Mouse (Mus musculus) midbrain, embryonic 10.5 days (tissue): ENCODE data around the gene Chka. TPM values are rescaled to one million over a fixed set of nuclear protein-coding genes. Genes with fewer than 3 reads are reported as not detected.
A peak's percentile ranks its signal among the peaks of the same experiment; 100 is the strongest.

Source experiments
- DNase-seq: peaks from one replicate; pipeline ENCODE4 v3.0.0-alpha.2; 2017; ENCODE audit warnings: low spot score
- H3K27ac ChIP-seq: fragments of 300-500 bp; sonication (generic); replicated peaks from 2 replicates; pipeline ENCODE4 v1.5.1; 2016; ENCODE audit warnings: mild to moderate bottlenecking
- H3K27me3 ChIP-seq: fragments of 300-500 bp; sonication (generic); 2 replicates; pipeline ENCODE4 v1.6.1; 2016; ENCODE audit warnings: low read depth, mild to moderate bottlenecking; ENCODE audit not compliant: poor library complexity, severe bottlenecking
- H3K36me3 ChIP-seq: fragments of 300-500 bp; sonication (generic); 2 replicates; pipeline ENCODE4 v1.6.1; 2016; ENCODE audit warnings: mild to moderate bottlenecking, moderate library complexity
- H3K4me1 ChIP-seq: fragments of 300-500 bp; sonication (generic); 2 replicates; pipeline ENCODE4 v1.6.1; 2016
- H3K4me3 ChIP-seq: fragments of 300-500 bp; sonication (generic); 2 replicates; pipeline ENCODE4 v1.5.1; 2016; ENCODE audit warnings: mild to moderate bottlenecking, moderate library complexity
- H3K9me3 ChIP-seq: fragments of 300-500 bp; sonication (generic); replicated peaks from 2 replicates; pipeline ENCODE4 v1.6.1; 2016; ENCODE audit warnings: mild to moderate bottlenecking
- WGBS: fragments of 180-500 bp; shearing (Covaris S2); methylation state at CpG from one replicate; pipeline ENCODE4 v1.1.7; 2016; 5-methylcytosine and 5-hydroxymethylcytosine counted together
- polyA plus RNA-seq: library from polyadenylated mRNA; unstranded; fragments of >200 nt; fragmentation: Nextera tagmentation; extraction: Ambion mirVana; gene quantifications from 2 replicates; pipeline ENCODE4 v1.2.1, GENCODE M21; 2016

Chka gene
- polyA plus RNA-seq, 1 experiment from 2014 or later: 59.1 TPM

GRCm38 (mm10) chr19:3914535-3914934 is 63.0 kb downstream of the Chka start:
- Histone ChIP-seq H3K36me3 (peaks cover 20% of the 10 kb centered on the region), H3K4me3 (no peak overlapping the region), H3K4me1 (peaks cover 28% of the 10 kb centered on the region), H3K27ac (no peak overlapping the region), H3K9me3 (no peaks in the 10 kb centered on the region), H3K27me3 (no peaks in the 10 kb centered on the region)
- 90% methylated on average over 5 of the region's 5 CpGs for WGBS
- DNase-seq: no peak

DNA sequence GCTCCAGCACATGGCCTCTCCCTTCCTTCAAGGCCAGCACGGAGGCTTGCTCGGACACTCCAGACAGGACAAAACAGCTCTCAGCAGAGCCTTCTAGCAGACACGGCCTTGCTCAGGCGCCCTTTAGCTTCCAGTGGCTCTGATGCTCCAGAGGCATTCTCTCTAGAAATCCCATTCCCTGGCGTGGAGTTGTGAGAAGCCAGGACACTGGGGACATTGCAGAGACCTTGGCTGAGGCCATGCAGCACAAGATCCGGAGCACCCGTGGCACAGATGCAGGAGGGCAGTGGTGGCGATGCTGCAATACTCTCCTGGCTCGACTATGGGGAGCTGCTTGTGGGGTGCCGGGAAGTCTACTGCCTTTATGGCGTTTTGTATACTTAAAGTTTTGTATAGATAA is 65.2 kb downstream of the Chka start:
- H3K27ac ChIP-seq: no peak overlapping the region
- H3K9me3 ChIP-seq: no peaks in the 10 kb centered on the region
- no peaks in the 10 kb centered on the region for H3K36me3 ChIP-seq
- no peaks in the 10 kb centered on the region for H3K27me3 ChIP-seq
- 79% methylated on average over 11 of the region's 11 CpGs for WGBS
- DNase-seq: no peak
- H3K4me1 ChIP-seq: peaks cover 23% of the 10 kb centered on the region
- H3K4me3 ChIP-seq: no peak overlapping the region

DNA sequence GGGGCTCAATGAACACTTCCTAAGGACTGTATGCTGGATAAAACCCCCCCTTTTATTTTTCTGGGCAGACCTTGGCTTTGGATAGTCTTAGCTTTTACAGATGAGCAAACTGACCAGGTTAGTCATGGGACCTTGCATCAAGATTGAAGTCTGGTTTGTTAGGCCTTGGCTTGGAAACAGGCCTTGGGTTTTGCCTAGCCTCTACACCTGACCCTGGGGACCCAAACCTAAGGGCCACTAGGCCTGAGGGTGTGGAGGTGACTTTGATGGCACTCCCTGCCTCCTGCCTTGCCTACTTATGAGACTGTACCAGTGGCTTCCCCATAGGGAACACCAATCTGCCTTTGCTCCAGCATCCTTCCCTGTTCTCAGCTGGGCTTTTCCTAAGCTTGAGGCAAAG is 68.4 kb downstream of the Chka start:
- Histone ChIP-seq H3K4me1 (peaks cover 15% of the 10 kb centered on the region), H3K4me3 (no peak overlapping the region)
- no peak for DNase-seq

DNA sequence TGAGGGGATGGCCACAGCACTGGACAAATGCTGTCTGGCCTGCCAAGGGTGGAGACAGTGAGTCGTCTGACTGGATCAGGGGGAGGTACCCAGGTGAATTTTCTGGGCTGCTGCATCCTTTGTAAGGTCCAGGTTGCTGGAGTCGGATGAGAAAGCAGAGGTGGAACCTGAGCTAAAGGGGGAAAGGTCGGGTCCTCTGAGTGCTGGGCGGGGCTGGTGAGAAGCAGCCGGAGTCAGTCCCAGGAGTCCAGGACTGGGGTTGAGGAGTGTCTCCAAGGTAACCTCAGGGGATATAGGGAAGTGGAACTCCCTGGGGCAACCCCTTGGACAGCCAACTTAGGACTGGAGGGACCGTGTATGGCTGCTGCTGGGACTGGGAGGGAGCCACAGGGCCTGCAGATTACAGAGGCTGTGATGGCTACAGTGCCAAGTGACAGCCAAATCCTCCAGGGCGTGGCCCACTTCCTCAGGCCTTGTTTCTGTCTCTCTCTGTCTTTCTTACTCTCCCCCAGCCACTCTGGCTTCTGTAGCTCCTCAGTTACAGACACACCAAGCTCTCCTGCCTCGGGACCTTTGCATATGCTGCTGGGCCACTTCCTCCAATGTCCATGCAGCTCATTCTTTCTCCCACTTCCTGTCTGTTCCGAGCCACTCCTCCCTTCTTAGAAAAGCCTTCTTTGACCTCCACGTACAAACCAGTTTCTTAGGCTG is 71.2 kb downstream of the Chka start:
- Histone ChIP-seq H3K4me1 (peaks cover 19% of the 10 kb centered on the region), H3K9me3 (no peaks in the 10 kb centered on the region), H3K27me3 (no peaks in the 10 kb centered on the region), H3K27ac (peak overlapping the region; percentile 7; the same call in 1 of the 2 replicates), H3K4me3 (no peak overlapping the region), H3K36me3 (no peaks in the 10 kb centered on the region)
- 61% methylated on average over 10 of the region's 10 CpGs for WGBS
- DNase-seq: no peak

More for the DNA sequence above, 68.4 kb downstream of the Chka start:
- Histone ChIP-seq H3K36me3 (no peaks in the 10 kb centered on the region), H3K9me3 (no peaks in the 10 kb centered on the region), H3K27me3 (no peaks in the 10 kb centered on the region), H3K27ac (no peak overlapping the region)

- H3K9me3 ChIP-seq: no peaks in the 10 kb centered on the region
- 52% methylated on average over 13 of the region's 13 CpGs for WGBS
- H3K4me3 ChIP-seq: no peak overlapping the region
- DNase-seq: no peak
- peaks cover 16% of the 10 kb centered on the region for H3K4me1 ChIP-seq
- H3K27ac ChIP-seq: peak overlapping the region; percentile 7
- H3K36me3 ChIP-seq: no peaks in the 10 kb centered on the region
- no peaks in the 10 kb centered on the region for H3K27me3 ChIP-seq
These were observed 72.0 kb downstream of the Chka start for GRCm38 (mm10) chr19:3923586-3923985.

DNA sequence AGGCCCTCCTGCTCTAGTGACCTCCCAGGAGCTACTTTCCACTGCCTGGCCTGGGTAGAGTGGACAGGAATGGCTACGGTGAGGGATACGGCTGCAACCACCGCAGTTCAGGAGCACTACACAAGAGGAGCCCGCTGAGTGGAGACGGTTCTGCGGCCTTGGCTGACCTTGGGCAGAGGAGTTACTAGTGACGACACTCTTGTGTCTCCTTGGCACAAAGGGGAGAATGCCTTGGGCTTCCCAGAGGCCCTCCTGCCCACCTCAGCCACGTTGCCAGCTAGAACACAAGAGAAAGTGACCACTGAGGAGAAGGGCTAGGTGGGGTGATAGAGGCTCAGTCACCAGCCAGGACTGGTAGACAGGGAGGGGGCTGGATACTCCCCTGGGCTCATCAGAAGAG is 72.6 kb downstream of the Chka start:
- Histone ChIP-seq H3K27me3 (no peaks in the 10 kb centered on the region), H3K4me3 (no peak overlapping the region), H3K27ac (peak overlapping the region; percentile 7), H3K9me3 (no peaks in the 10 kb centered on the region), H3K36me3 (no peaks in the 10 kb centered on the region), H3K4me1 (peaks cover 18% of the 10 kb centered on the region)
- no peak for DNase-seq
- WGBS: 79% methylated on average over 8 of the region's 8 CpGs

- Histone ChIP-seq H3K4me1 (peaks cover 23% of the 10 kb centered on the region), H3K36me3 (no peaks in the 10 kb centered on the region), H3K9me3 (no peaks in the 10 kb centered on the region), H3K4me3 (no peak overlapping the region), H3K27me3 (no peaks in the 10 kb centered on the region), H3K27ac (no peak overlapping the region)
- no peak for DNase-seq
- WGBS: 87% methylated on average over 7 of the region's 7 CpGs
These were observed 73.3 kb downstream of the Chka start for GRCm38 (mm10) chr19:3924868-3925267.

GRCm38 (mm10) chr19:3925859-3926258 is 74.3 kb downstream of the Chka start:
- Histone ChIP-seq H3K36me3 (no peaks in the 10 kb centered on the region), H3K9me3 (no peaks in the 10 kb centered on the region), H3K4me1 (peaks cover 23% of the 10 kb centered on the region), H3K27me3 (no peaks in the 10 kb centered on the region), H3K27ac (no peak overlapping the region), H3K4me3 (no peak overlapping the region)
- 77% methylated on average over 6 of the region's 6 CpGs for WGBS
- DNase-seq: no peak

- DNase-seq: no peak
- no peak overlapping the region for H3K27ac ChIP-seq
- 75% methylated on average over 3 of the region's 3 CpGs for WGBS
- H3K4me3 ChIP-seq: no peak overlapping the region
- no peaks in the 10 kb centered on the region for H3K9me3 ChIP-seq
- peaks cover 23% of the 10 kb centered on the region for H3K4me1 ChIP-seq
- H3K36me3 ChIP-seq: no peaks in the 10 kb centered on the region
- H3K27me3 ChIP-seq: no peaks in the 10 kb centered on the region
These were observed 74.7 kb downstream of the Chka start for GRCm38 (mm10) chr19:3926279-3926678.

- Histone ChIP-seq H3K9me3 (no peaks in the 10 kb centered on the region), H3K4me1 (peaks cover 23% of the 10 kb centered on the region), H3K27ac (no peak overlapping the region), H3K4me3 (no peak overlapping the region), H3K36me3 (no peaks in the 10 kb centered on the region), H3K27me3 (no peaks in the 10 kb centered on the region)
- 69% methylated on average over 6 of the region's 6 CpGs for WGBS
- DNase-seq: no peak
These were observed 75.1 kb downstream of the Chka start for GRCm38 (mm10) chr19:3926685-3927084.

GRCm38 (mm10) chr19:3927989-3928388 is 76.4 kb downstream of the Chka start:
- DNase-seq: no peak

GRCm38 (mm10) chr19:3928779-3929178 is 77.2 kb downstream of the Chka start:
- H3K27ac ChIP-seq: no peak overlapping the region

More at GRCm38 (mm10) chr19:3927989-3928388, 76.4 kb downstream of the Chka start:
- Histone ChIP-seq H3K4me3 (no peak overlapping the region), H3K9me3 (no peaks in the 10 kb centered on the region), H3K36me3 (no peaks in the 10 kb centered on the region), H3K4me1 (peaks cover 23% of the 10 kb centered on the region), H3K27ac (no peak overlapping the region), H3K27me3 (no peaks in the 10 kb centered on the region)
- WGBS: 81% methylated on average over 4 of the region's 4 CpGs

GRCm38 (mm10) chr19:3929211-3929941 is 77.8 kb downstream of the Chka start, which contains the start of gene Aldh3b1:
Gene Aldh3b1, minus strand, starts transcription at chr19:3929808.
- Histone ChIP-seq H3K36me3 (no peaks in the 10 kb centered on the region), H3K4me3 (no peak within 1 kb of the TSS), H3K27ac (peak within 1 kb of the TSS; percentile 18; the same call in 1 of the 2 replicates), H3K4me1 (peaks cover 14% of the 10 kb centered on the region), H3K9me3 (no peaks in the 10 kb centered on the region), H3K27me3 (no peaks in the 10 kb centered on the region)
- WGBS: 72% methylated on average over 12 of the region's 12 CpGs
- DNase-seq: no peak

More at GRCm38 (mm10) chr19:3928779-3929178, 77.2 kb downstream of the Chka start:
- no peaks in the 10 kb centered on the region for H3K27me3 ChIP-seq
- WGBS: 78% methylated on average over 4 of the region's 4 CpGs
- no peaks in the 10 kb centered on the region for H3K36me3 ChIP-seq
- H3K9me3 ChIP-seq: no peaks in the 10 kb centered on the region
- no peak overlapping the region for H3K4me3 ChIP-seq
- DNase-seq: no peak
- peaks cover 18% of the 10 kb centered on the region for H3K4me1 ChIP-seq
